Mouse (Mus musculus) limb, embryonic 11.5 days (tissue): ENCODE results near the gene Gyg. TPM values are rescaled to one million over a fixed set of nuclear protein-coding genes. Genes with fewer than 3 reads are reported as not detected.
"Not testable (repeated sequence)": the region's sequence is repeated elsewhere in the genome, so short reads cannot be mapped to it uniquely, and the experiment has no call there.

ENCODE experiments used
- ATAC-seq: fragments of 200-750 bp; cut with Nextera tagmentation; 2 replicates; pipeline ENCODE4 v1.8.0; 2017; ENCODE audit warnings: low read depth; ENCODE audit not compliant: insufficient number of reproducible peaks, low FRiP score, low TSS enrichment
- DNase-seq: peaks from one replicate; pipeline ENCODE4 v3.0.0-alpha.2; 2015; ENCODE audit warnings: low spot score
- H3K27ac ChIP-seq: fragments of 300-500 bp; sonication (generic); replicated peaks from 2 replicates; pipeline ENCODE4 v1.5.1; 2014; ENCODE audit warnings: low read depth, mild to moderate bottlenecking, low read length
- H3K27me3 ChIP-seq: fragments of 300-500 bp; sonication (generic); 2 replicates; pipeline ENCODE4 v1.6.1; 2014; ENCODE audit warnings: mild to moderate bottlenecking, low read length, mixed read lengths; ENCODE audit not compliant: control insufficient read depth, insufficient read depth
- H3K36me3 ChIP-seq: fragments of 300-500 bp; sonication (generic); 2 replicates; pipeline ENCODE4 v1.6.1; 2014; ENCODE audit warnings: mild to moderate bottlenecking, low read length, moderate library complexity, mixed read lengths; ENCODE audit not compliant: control insufficient read depth, insufficient read depth
- H3K4me1 ChIP-seq: fragments of 300-500 bp; sonication (generic); 2 replicates; pipeline ENCODE4 v1.6.1; 2014; ENCODE audit warnings: low read length, mixed read lengths; ENCODE audit not compliant: control insufficient read depth, insufficient read depth
- H3K4me2 ChIP-seq: fragments of 300-500 bp; sonication (generic); 2 replicates; pipeline ENCODE4 v1.6.1; 2014; ENCODE audit warnings: low read depth, mild to moderate bottlenecking, moderate library complexity; ENCODE audit not compliant: severe bottlenecking
- H3K4me3 ChIP-seq: fragments of 300-500 bp; sonication (generic); 2 replicates; pipeline ENCODE4 v1.5.1; 2014; ENCODE audit warnings: low read depth, low read length
- H3K9ac ChIP-seq: fragments of 300-500 bp; sonication (generic); 2 replicates; pipeline ENCODE4 v1.6.1; 2014; ENCODE audit warnings: mild to moderate bottlenecking, low read length
- H3K9me3 ChIP-seq: fragments of 300-500 bp; sonication (generic); 2 replicates; pipeline ENCODE4 v1.6.1; 2016; ENCODE audit warnings: low read length; ENCODE audit not compliant: control insufficient read depth
- WGBS: fragments of 180-500 bp; shearing (Covaris S2); extraction: QIAGEN DNeasy Blood & Tissue Kit; methylation state at CpG from one replicate; pipeline ENCODE4 v1.1.7; 2014; 5-methylcytosine and 5-hydroxymethylcytosine counted together
- polyA plus RNA-seq: library from polyadenylated mRNA; unstranded; fragments of >200 nt; fragmentation: Nextera tagmentation; extraction: Ambion mirVana; gene quantifications from 2 replicates; pipeline ENCODE4 v1.2.1, GENCODE M21; 2014

Gyg gene
- polyA plus RNA-seq, 1 experiment from 2014 or later = 44.9 TPM

DNA sequence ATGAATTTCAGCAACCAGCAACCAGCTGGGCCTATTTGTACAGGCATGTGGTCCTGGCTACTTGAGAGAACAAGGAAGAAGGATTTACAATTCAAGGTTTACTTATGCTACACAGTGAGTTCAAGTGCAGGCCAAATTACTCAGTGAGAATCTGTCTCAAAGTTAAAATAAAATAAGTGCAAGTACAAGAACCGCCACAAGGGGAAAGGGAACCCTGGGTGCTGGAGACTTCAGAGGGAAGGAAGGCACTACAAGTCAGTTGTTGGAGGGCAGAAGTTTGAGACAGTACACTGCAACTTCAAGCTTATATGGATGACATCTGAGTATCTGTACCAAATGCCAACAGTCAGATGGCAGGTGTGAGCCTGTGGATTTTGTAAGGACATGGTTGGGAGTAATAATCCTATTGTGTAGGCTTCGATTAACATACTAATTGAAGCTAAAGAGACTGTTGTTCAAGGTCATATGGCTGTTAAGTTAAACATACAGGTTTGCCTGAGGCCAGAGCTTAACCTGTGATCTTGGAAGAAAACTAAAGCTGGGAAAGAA lies 28.0 kb downstream of the Gyg start:
- H3K4me3 ChIP-seq = no peak overlapping the region
- no peak overlapping the region for H3K27ac ChIP-seq
- no peak overlapping the region for H3K9ac ChIP-seq
- no peak overlapping the region for H3K4me2 ChIP-seq
- 78% methylated on average over 2 of the region's 2 CpGs for WGBS
- H3K9me3 ChIP-seq = no peaks in the 10 kb centered on the region
- no peaks in the 10 kb centered on the region for H3K36me3 ChIP-seq
- no peaks in the 10 kb centered on the region for H3K27me3 ChIP-seq
- no peak for ATAC-seq
- no peaks in the 10 kb centered on the region for H3K4me1 ChIP-seq
- DNase-seq = no peak

DNA sequence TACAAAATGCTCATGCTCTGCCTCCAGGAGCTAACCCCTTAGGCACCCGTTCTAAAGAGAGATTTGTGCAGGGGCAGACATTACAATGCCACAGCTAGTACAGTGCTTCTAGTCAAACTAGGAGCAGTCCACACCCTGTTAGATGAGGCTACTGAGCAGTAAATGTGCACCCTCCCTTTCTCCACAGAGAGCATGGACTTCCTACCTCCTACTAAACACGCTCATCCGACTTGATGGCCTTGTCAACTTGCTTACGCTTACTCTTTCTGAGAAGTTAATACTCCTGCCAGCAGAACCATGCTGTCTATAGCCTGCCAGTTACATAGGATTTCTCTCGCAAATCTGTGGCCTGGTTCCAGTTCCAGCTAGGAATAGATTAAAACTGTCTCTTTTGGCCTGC lies 29.5 kb downstream of the Gyg start:
- ATAC-seq (no peak), DNase-seq (no peak)
- no peak overlapping the region for H3K27ac ChIP-seq
- no peaks in the 10 kb centered on the region for H3K4me1 ChIP-seq
- no peak overlapping the region for H3K9ac ChIP-seq
- WGBS = 87% methylated on average over 5 of the region's 5 CpGs
- H3K36me3 ChIP-seq = no peaks in the 10 kb centered on the region
- no peaks in the 10 kb centered on the region for H3K27me3 ChIP-seq
- H3K4me2 ChIP-seq = no peak overlapping the region
- no peaks in the 10 kb centered on the region for H3K9me3 ChIP-seq
- no peak overlapping the region for H3K4me3 ChIP-seq

DNA sequence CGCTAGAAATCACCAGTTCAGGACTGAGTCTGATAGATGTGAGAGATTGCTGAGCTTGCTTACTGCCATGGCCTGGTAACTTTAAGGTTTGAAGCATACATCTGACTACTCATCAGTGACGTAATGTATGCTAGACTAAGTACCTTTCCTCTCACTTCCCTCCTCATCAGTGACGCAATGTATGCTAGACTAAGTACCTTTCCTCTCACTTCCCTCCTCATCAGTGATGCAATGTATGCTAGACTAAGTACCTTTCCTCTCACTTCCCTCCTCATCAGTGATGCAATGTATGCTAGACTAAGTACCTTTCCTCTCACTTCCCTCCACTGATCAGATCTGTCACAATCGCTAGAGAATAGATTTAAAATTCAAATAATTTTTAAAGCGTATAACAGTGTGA lies 33.5 kb downstream of the Gyg start:
- H3K9me3 ChIP-seq, H3K4me3 ChIP-seq, ATAC-seq, H3K4me1 ChIP-seq, H3K36me3 ChIP-seq, H3K27me3 ChIP-seq, H3K27ac ChIP-seq, H3K9ac ChIP-seq, H3K4me2 ChIP-seq, DNase-seq: not testable (repeated sequence)
- WGBS = 92% methylated on average over 5 of the region's 5 CpGs

DNA sequence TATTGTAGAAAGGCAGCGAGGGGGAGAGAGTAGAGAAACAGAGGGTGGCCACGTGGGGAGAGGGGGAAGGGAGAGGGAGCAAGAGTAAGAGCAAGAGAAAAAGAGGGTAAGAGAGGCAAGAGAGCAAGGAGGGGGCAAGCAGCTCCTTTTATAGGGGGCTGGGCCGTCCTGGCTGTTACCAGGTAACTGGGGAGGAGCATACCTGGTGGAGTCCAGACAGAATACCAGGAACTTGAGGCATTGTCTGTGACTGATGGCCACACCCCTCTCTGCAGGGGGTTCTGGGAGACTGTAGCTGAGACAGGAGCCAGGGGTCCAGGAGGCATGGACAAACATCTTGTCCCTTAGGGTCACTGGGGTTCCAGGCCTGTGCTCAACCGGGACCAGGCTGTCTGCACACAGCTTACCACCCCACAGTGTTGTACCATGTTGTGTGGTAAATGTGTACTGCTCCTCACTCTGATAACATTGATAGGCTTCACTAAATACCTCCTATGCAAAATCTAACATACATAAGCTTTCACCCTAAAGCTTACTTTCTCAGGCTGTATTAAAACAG lies 35.4 kb downstream of the Gyg start:
- DNase-seq (no peak), ATAC-seq (no peak)
- no peak overlapping the region for H3K27ac ChIP-seq
- 74% methylated on average over 4 of the region's 4 CpGs for WGBS
- H3K4me2 ChIP-seq = no peak overlapping the region
- H3K9me3 ChIP-seq = no peaks in the 10 kb centered on the region
- no peaks in the 10 kb centered on the region for H3K4me1 ChIP-seq
- no peaks in the 10 kb centered on the region for H3K36me3 ChIP-seq
- H3K4me3 ChIP-seq = no peak overlapping the region
- no peak overlapping the region for H3K9ac ChIP-seq
- H3K27me3 ChIP-seq = no peaks in the 10 kb centered on the region

DNA sequence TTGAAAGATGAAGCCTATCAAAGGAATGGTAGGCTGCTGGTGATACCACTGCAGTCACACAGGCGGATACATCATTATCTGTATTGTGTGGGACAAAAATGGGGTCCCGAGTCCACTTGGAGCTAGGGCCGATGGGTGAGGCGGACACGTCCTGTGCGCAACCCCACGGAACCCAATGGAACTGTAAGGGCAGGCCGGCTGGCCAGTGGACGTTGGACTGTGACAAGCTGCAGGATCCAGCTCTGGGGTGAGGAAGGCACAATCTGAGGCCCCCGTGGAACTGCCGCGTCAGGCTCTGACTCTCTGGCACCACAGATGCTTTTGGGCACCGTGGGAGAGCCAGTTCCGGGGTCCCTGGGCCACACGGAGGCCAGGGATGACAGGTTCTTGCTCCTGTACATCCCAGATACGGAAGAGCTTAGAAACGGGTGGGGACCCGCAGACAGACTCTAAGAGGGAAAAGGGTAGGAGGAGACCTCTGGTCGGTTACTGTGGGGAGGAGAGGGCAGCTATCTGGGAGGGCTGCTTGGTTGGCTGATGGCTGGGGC lies 36.0 kb downstream of the Gyg start:
- no peak overlapping the region for H3K9ac ChIP-seq
- no peak overlapping the region for H3K4me3 ChIP-seq
- no peaks in the 10 kb centered on the region for H3K36me3 ChIP-seq
- H3K9me3 ChIP-seq = no peaks in the 10 kb centered on the region
- ATAC-seq = no peak
- H3K27me3 ChIP-seq = no peaks in the 10 kb centered on the region
- 92% methylated on average over 19 of the region's 19 CpGs for WGBS
- no peak overlapping the region for H3K27ac ChIP-seq
- no peak overlapping the region for H3K4me2 ChIP-seq
- H3K4me1 ChIP-seq = no peaks in the 10 kb centered on the region
- no peak for DNase-seq

DNA sequence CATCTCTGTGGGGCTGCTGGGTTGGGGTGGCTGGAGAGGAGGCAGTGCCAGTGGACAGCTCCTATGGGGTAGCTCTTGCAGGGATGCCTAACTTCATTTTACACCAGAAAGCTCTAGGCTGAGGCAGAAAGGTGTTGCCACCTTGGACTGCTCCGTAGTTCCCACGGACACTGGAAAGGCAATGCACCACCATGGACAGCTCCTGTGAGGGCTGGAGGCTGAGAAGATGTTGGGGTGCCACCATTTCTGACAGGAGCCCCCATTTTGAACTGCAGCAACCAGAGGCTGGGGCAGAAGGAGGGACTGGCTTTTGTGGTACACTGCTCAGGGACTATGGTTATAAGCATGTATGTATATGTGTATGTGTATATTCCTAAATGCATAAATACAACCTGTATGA lies 43.2 kb downstream of the Gyg start:
- H3K27ac ChIP-seq = no peak overlapping the region
- no peak overlapping the region for H3K4me2 ChIP-seq
- H3K9ac ChIP-seq = no peak overlapping the region
- WGBS = 87% methylated on average over 2 of the region's 2 CpGs
- no peaks in the 10 kb centered on the region for H3K27me3 ChIP-seq
- H3K4me1 ChIP-seq = no peaks in the 10 kb centered on the region
- no peaks in the 10 kb centered on the region for H3K9me3 ChIP-seq
- ATAC-seq (no peak), DNase-seq (no peak)
- H3K36me3 ChIP-seq = no peaks in the 10 kb centered on the region; the same call in 1 of the 2 replicates
- no peak overlapping the region for H3K4me3 ChIP-seq

DNA sequence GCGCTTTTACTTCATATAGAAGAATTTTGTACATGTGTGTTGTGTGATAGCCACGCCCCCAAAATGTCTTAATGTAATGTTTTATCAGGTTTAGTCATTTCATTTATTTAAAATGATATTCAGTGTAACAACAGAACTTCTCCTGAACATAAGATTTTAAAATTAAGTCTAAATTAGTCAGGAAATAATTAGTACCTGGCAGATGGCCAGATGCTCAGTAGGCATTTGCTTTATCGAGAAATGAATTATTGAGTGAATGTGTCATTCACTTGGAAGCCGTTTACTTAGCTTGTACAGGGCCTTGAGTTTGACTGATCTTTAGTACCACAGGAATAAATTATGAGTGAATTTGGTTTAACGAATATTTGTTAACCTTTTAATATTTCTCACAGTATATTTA lies 46.2 kb downstream of the Gyg start:
- no peak overlapping the region for H3K9ac ChIP-seq
- H3K4me2 ChIP-seq = no peak overlapping the region
- ATAC-seq (no peak), DNase-seq (no peak)
- no peaks in the 10 kb centered on the region for H3K9me3 ChIP-seq
- H3K4me1 ChIP-seq = no peaks in the 10 kb centered on the region
- no peaks in the 10 kb centered on the region; the same call in 1 of the 2 replicates for H3K36me3 ChIP-seq
- no peak overlapping the region for H3K27ac ChIP-seq
- H3K4me3 ChIP-seq = no peak overlapping the region
- WGBS = 89% methylated on average over 5 of the region's 5 CpGs
- no peaks in the 10 kb centered on the region for H3K27me3 ChIP-seq

DNA sequence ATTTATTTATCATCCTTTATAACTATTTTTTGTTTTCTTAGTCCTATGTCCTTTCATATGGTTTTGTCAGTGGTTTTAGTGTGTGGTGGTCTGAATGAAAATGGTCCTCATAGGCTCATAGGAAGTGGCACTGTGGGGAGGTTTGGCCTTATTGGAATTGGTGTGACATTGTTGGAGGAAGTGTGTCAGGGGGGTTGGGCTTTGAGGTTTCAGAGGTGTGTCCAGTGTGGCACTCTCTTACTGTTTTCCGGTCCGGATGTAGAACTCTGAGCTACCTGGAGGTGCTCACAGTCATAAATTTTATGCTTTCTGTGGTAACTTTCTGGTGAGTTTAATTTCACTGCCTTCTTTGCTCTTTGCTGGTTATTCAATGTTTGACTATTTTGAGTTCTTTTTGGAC lies 50.3 kb downstream of the Gyg start:
- no peak for DNase-seq
- no peaks in the 10 kb centered on the region for H3K4me1 ChIP-seq
- no peaks in the 10 kb centered on the region for H3K27me3 ChIP-seq
- 81% methylated on average over 2 of the region's 2 CpGs for WGBS
- no peaks in the 10 kb centered on the region; the same call in 1 of the 2 replicates for H3K36me3 ChIP-seq
- no peak for ATAC-seq
- no peak overlapping the region for H3K4me3 ChIP-seq
- no peak overlapping the region for H3K9ac ChIP-seq
- H3K4me2 ChIP-seq = no peak overlapping the region
- no peak overlapping the region for H3K27ac ChIP-seq
- H3K9me3 ChIP-seq = no peaks in the 10 kb centered on the region

DNA sequence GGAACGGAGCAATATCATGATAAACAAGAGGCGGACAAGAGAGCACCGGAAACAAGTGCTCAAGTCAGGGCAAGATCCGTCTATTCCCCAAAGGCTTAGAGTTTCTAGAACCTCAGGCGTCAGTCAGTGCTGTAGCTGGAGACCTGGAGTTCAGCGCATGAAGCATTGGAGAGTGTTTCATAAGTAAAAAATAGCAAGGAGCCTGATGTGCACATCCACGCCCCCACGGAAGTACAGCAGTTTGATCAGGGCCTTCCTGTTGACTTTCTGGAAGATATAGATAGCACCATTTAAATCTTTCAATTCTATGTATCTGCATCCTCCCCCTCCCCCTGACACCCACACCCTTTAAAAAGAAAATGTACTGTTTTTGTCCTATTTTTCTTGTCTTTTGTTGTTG lies 50.8 kb downstream of the Gyg start:
- H3K27me3 ChIP-seq = no peaks in the 10 kb centered on the region
- 89% methylated on average over 8 of the region's 8 CpGs for WGBS
- H3K4me1 ChIP-seq = no peaks in the 10 kb centered on the region
- H3K4me3 ChIP-seq = no peak overlapping the region
- H3K36me3 ChIP-seq = no peaks in the 10 kb centered on the region; the same call in 1 of the 2 replicates
- ATAC-seq (no peak), DNase-seq (no peak)
- no peak overlapping the region for H3K27ac ChIP-seq
- no peak overlapping the region for H3K9ac ChIP-seq
- no peak overlapping the region for H3K4me2 ChIP-seq
- no peaks in the 10 kb centered on the region for H3K9me3 ChIP-seq
